Mouse (Mus musculus): Measurements from ENCODE around the gene Cldn6.

Gene Cldn6

GRCm38 (mm10) chr17:23679127-23679835 lies at the start of gene Cldn6:
Cldn6 (plus strand) TSS chr17:23679249.
- in situ Hi-C loops (cut with MboI; ENCODE audit: unreplicated experiment in 2 of 2): no loop called here

- in situ Hi-C loops (cut with MboI; ENCODE audit: unreplicated experiment in 2 of 2): no loop called here
Measured at GRCm38 (mm10) chr17:23630195-23631020, 48.6 kb upstream of the Cldn6 start.

- in situ Hi-C loops (cut with MboI; ENCODE audit: unreplicated experiment in 2 of 2): no loop called here
Measured at GRCm38 (mm10) chr17:23631241-23631640, 47.8 kb upstream of the Cldn6 start.

GRCm38 (mm10) chr17:23644613-23645495 lies 34.2 kb upstream of the Cldn6 start, which contains the start of gene Mmp25:
Mmp25 (minus strand) TSS chr17:23645277.
- in situ Hi-C loops (cut with MboI; ENCODE audit: unreplicated experiment in 2 of 2): no loop called here

- in situ Hi-C loops (cut with MboI; ENCODE audit: unreplicated experiment in 2 of 2): no loop called here
Measured at GRCm38 (mm10) chr17:23645894-23646293, 33.2 kb upstream of the Cldn6 start.

- in situ Hi-C loops (cut with MboI; ENCODE audit: unreplicated experiment in 2 of 2): no loop called here
Measured at GRCm38 (mm10) chr17:23651363-23651762, 27.7 kb upstream of the Cldn6 start.

GRCm38 (mm10) chr17:23653324-23653723 lies 25.7 kb upstream of the Cldn6 start:
- in situ Hi-C loops (cut with MboI; ENCODE audit: unreplicated experiment in 2 of 2): no loop called here

GRCm38 (mm10) chr17:23654001-23654400 lies 25.0 kb upstream of the Cldn6 start:
- in situ Hi-C loops (cut with MboI; ENCODE audit: unreplicated experiment in 2 of 2): no loop called here

- in situ Hi-C loops (cut with MboI; ENCODE audit: unreplicated experiment in 2 of 2): no loop called here
Measured at GRCm38 (mm10) chr17:23654410-23654809, 24.6 kb upstream of the Cldn6 start.

- in situ Hi-C loops (cut with MboI; ENCODE audit: unreplicated experiment in 2 of 2): no loop called here
Measured at GRCm38 (mm10) chr17:23658450-23658849, 20.6 kb upstream of the Cldn6 start.

GRCm38 (mm10) chr17:23660117-23660875 lies 18.8 kb upstream of the Cldn6 start, which contains the start of gene Bicdl2:
Bicdl2 (plus strand) TSS chr17:23660506.
- in situ Hi-C loops (cut with MboI; ENCODE audit: unreplicated experiment in 2 of 2): loop anchor here in 1 of 2 experiments (5.0 kb wide), 1 partner anchor 47 kb away; no protein-coding TSS in a partner anchor

GRCm38 (mm10) chr17:23660876-23661200 lies 18.2 kb upstream of the Cldn6 start:
- in situ Hi-C loops (cut with MboI; ENCODE audit: unreplicated experiment in 2 of 2): loop anchor here in 1 of 2 experiments (5.0 kb wide), 1 partner anchor 46 kb away; no protein-coding TSS in a partner anchor

GRCm38 (mm10) chr17:23661526-23661925 lies 17.5 kb upstream of the Cldn6 start:
- in situ Hi-C loops (cut with MboI; ENCODE audit: unreplicated experiment in 2 of 2): loop anchor here in 1 of 2 experiments (5.0 kb wide), 1 partner anchor 46 kb away; no protein-coding TSS in a partner anchor

GRCm38 (mm10) chr17:23664556-23665021 lies 14.5 kb upstream of the Cldn6 start:
- in situ Hi-C loops (cut with MboI; ENCODE audit: unreplicated experiment in 2 of 2): loop anchor here in 1 of 2 experiments (5.0 kb wide), 1 partner anchor 43 kb away; no protein-coding TSS in a partner anchor

GRCm38 (mm10) chr17:23665511-23665910 lies 13.5 kb upstream of the Cldn6 start:
- in situ Hi-C loops (cut with MboI; ENCODE audit: unreplicated experiment in 2 of 2): no loop called here

GRCm38 (mm10) chr17:23670516-23671074 lies 8.5 kb upstream of the Cldn6 start:
- in situ Hi-C loops (cut with MboI; ENCODE audit: unreplicated experiment in 2 of 2): no loop called here

GRCm38 (mm10) chr17:23671519-23671918 lies 7.5 kb upstream of the Cldn6 start:
- in situ Hi-C loops (cut with MboI; ENCODE audit: unreplicated experiment in 2 of 2): no loop called here

- in situ Hi-C loops (cut with MboI; ENCODE audit: unreplicated experiment in 2 of 2): no loop called here
Measured at GRCm38 (mm10) chr17:23672761-23673160, 6.3 kb upstream of the Cldn6 start.

- in situ Hi-C loops (cut with MboI; ENCODE audit: unreplicated experiment in 2 of 2): no loop called here
Measured at GRCm38 (mm10) chr17:23673424-23674073, 5.5 kb upstream of the Cldn6 start, which contains the start of the genes Hcfc1r1 and Thoc6. Hcfc1r1 (plus strand) TSS chr17:23673596. Thoc6 (minus strand) TSS chr17:23673882.

Measured in v-Abl transformed pro-B cells (cell line).